Comparison of ENCODE assay signal across 17 mouse cellular contexts in the genomic region with DNA sequence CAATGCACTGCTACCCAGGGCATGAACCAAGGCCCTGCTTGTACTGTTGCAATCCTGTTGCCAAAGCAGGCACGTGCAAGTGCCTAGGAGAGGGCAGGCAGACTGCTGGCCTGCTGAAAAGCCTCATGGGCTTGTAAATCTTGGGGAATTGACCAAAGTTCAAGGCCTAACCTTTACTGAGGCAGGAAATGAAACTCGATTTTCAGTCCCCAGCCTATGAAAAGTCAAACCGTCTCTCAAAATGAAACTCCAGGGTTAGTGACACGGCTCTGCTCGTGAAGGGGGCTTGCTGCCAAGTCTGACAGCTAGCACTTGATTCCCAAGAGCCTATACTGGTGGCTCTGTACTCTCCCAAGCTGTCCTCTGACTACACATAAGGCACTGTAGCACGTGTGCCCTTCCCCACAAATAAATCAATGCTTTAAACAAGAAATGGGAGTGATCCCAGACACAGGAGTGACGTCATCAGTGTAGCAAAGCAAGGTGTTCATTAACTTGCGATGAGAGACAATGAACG. TPM values are rescaled to one million over a fixed set of nuclear protein-coding genes. Genes with fewer than 3 reads are reported as not detected.
DNase-seq lines count a peak whose midpoint lies in the region; ATAC-seq and TF ChIP-seq lines count a peak whose summit lies in the region.
"Had no signal": no experiment of that assay in that cellular context is flagged by ENCODE, and none has a peak within 500 bp of the region (broad histone marks: within the 10 kb centered on the region; RNA-seq: fewer than 3 reads in every experiment).

No protein-coding gene starts in this region.

- H3K79me2 ChIP-seq in liver, adult 2 months (ENCODE audit: control insufficient read depth, insufficient read depth, low read length): no peaks in the 10 kb centered on the region
- no peaks in the 10 kb centered on the region for H3K79me2 ChIP-seq in CH12.LX (replicated peaks; ENCODE audit: control insufficient read depth, extremely low read depth, insufficient read depth, poor library complexity, severe bottlenecking)

- no peaks in the 10 kb centered on the region for H3K27me3 ChIP-seq in heart, embryonic 10.5 days (ENCODE audit: insufficient read depth, poor library complexity, severe bottlenecking)
- H3K27me3 ChIP-seq in liver, adult 2 months (ENCODE audit: control insufficient read depth, insufficient read depth, low read length): no peaks in the 10 kb centered on the region
- no peaks in the 10 kb centered on the region for H3K27me3 ChIP-seq in liver, embryonic 12.5 days (replicated peaks)
- H3K27me3 ChIP-seq in CH12.LX (replicated peaks): no peaks in the 10 kb centered on the region
- H3K27me3 ChIP-seq in intestine, embryonic 16.5 days (replicated peaks; ENCODE audit: control insufficient read depth, insufficient read depth, low read length): no peaks in the 10 kb centered on the region
- H3K27me3 ChIP-seq: hindbrain, embryonic 12.5 days had no signal

- no peak for TF ChIP-seq RAD21 in CH12.LX (IDR thresholded peaks at IDR 0.05; ENCODE audit: low read depth, low read length)

- no peaks in the 10 kb centered on the region for H3K4me1 ChIP-seq in heart, embryonic 10.5 days
- H3K4me1 ChIP-seq in liver, adult 2 months (ENCODE audit: control insufficient read depth, insufficient read depth, low read length): no peaks in the 10 kb centered on the region; the same call in 1 of the 2 replicates
- H3K4me1 ChIP-seq in liver, embryonic 12.5 days: no peaks in the 10 kb centered on the region
- peaks cover 8 to 25% of the 10 kb centered on the region in 2 experiments; a peak in 3 of 4 replicates for H3K4me1 ChIP-seq in CH12.LX (ENCODE audit: control insufficient read depth in 1 of 2, insufficient read depth in 2 of 2)
- H3K4me1 ChIP-seq in intestine, embryonic 16.5 days (ENCODE audit: control insufficient read depth, insufficient read depth, low read length): peaks cover 3% of the 10 kb centered on the region; the same call in 1 of the 2 replicates
- H3K4me1 ChIP-seq: hindbrain, embryonic 12.5 days had no signal

- dilution Hi-C loops in CH12.LX (cut with MboI; ENCODE audit: extremely low pct_ligation_motif_present, extremely low pct_unique_long_range_greater_than_20kb, low sequenced_read_pairs): no loop called here

- H3K27ac ChIP-seq in heart, embryonic 10.5 days: no peak overlapping the region
- H3K27ac ChIP-seq in liver, adult 2 months (replicated peaks; ENCODE audit: insufficient read depth, low read depth, low read length): peak overlapping the region; percentile 53
- no peak overlapping the region for H3K27ac ChIP-seq in liver, embryonic 12.5 days
- peak overlapping the region; percentile 23; the same call in 1 of the 2 replicates for H3K27ac ChIP-seq in CH12.LX (ENCODE audit: insufficient read depth, low read depth)
- H3K27ac ChIP-seq in intestine, embryonic 16.5 days (ENCODE audit: low read length): no peak overlapping the region; the same call in 1 of the 2 replicates
- H3K27ac ChIP-seq: hindbrain, embryonic 12.5 days; liver, embryonic 14.5 days had no signal

- 73% methylated on average over 9 of the region's 9 CpGs for WGBS in heart, embryonic 10.5 days
- 14% methylated on average over 9 of the region's 9 CpGs for WGBS in liver, adult 2 months
- WGBS in liver, embryonic 12.5 days (ENCODE audit: insufficient replicate concordance): 58% methylated on average over 9 of the region's 9 CpGs
- 58% methylated on average over 9 of the region's 9 CpGs for whole genome bisulfite sequencing in intestine, embryonic 16.5 days

- no peak overlapping the region for H3K4me3 ChIP-seq in heart, embryonic 10.5 days
- H3K4me3 ChIP-seq in liver, adult 2 months (ENCODE audit: insufficient read depth, low read depth, low read length): no peak overlapping the region
- no peak overlapping the region for H3K4me3 ChIP-seq in liver, embryonic 12.5 days
- H3K4me3 ChIP-seq in CH12.LX (replicated peaks in 1 of 3; ENCODE audit: low read depth in 2 of 3, low read length in 2 of 3, poor library complexity in 1 of 3): no peak overlapping the region
- no peak overlapping the region for H3K4me3 ChIP-seq in intestine, embryonic 16.5 days (ENCODE audit: low read length)
- H3K4me3 ChIP-seq: erythroblast, embryonic 14.5 days; hindbrain, embryonic 12.5 days had no signal

- no peak overlapping the region for H3K4me2 ChIP-seq in liver, embryonic 12.5 days
- peak overlapping the region; percentile 7; the same call in 1 of the 2 replicates for H3K4me2 ChIP-seq in CH12.LX (ENCODE audit: insufficient read depth, low read depth, poor library complexity, severe bottlenecking)
- H3K4me2 ChIP-seq in intestine, embryonic 16.5 days (ENCODE audit: low read depth, low read length): 0 out of 2 replicates have a peak overlapping the region, but pooled peaks have one; percentile 16
- H3K4me2 ChIP-seq: hindbrain, embryonic 12.5 days; midbrain, embryonic 11.5 days had no signal

- H3K9me3 ChIP-seq in heart, embryonic 10.5 days: no peaks in the 10 kb centered on the region
- H3K9me3 ChIP-seq in liver, embryonic 12.5 days (replicated peaks): no peaks in the 10 kb centered on the region
- no peaks in the 10 kb centered on the region for H3K9me3 ChIP-seq in CH12.LX (replicated peaks; ENCODE audit: low read length)
- no peaks in the 10 kb centered on the region for H3K9me3 ChIP-seq in intestine, embryonic 16.5 days (ENCODE audit: control insufficient read depth, low read length)
- H3K9me3 ChIP-seq: hindbrain, embryonic 12.5 days had no signal

- no peaks in the 10 kb centered on the region for H3K36me3 ChIP-seq in heart, embryonic 10.5 days
- H3K36me3 ChIP-seq in liver, adult 2 months (ENCODE audit: control insufficient read depth, insufficient read depth, low read length): no peaks in the 10 kb centered on the region
- no peaks in the 10 kb centered on the region for H3K36me3 ChIP-seq in liver, embryonic 12.5 days
- no peaks in the 10 kb centered on the region for H3K36me3 ChIP-seq in CH12.LX (replicated peaks in 1 of 2; ENCODE audit: control insufficient read depth in 1 of 2, insufficient read depth in 1 of 2, low read length in 1 of 2)
- no peaks in the 10 kb centered on the region for H3K36me3 ChIP-seq in intestine, embryonic 16.5 days (ENCODE audit: control insufficient read depth, insufficient read depth, low read length)
- H3K36me3 ChIP-seq: hindbrain, embryonic 12.5 days had no signal

- peak; percentile 5 to 13 for DNase-seq in heart, adult 18-20 months
- no peak for DNase-seq in heart, embryonic 10.5 days (ENCODE audit: low spot score)
- DNase-seq in liver, adult 2 months (ENCODE audit: extremely low read depth, low read depth, low spot score): peak; percentile 89
- DNase-seq in CH12.LX (ENCODE audit: extremely low read depth): peak; percentile 58
- DNase-seq in cerebellum, adult 9-10 months: no peak
- DNase-seq in cerebellum, adult 11 months: no peak
- DNase-seq: cerebellum, adult 11-12 months; gastrocnemius, postnatal 36 days; right cerebral cortex, postnatal 25 days; thymus, adult 2 months had no signal

- in situ Hi-C loops in CH12.LX (cut with MboI; ENCODE audit: low pct_ligation_motif_present, low pct_unique_long_range_greater_than_20kb, low sequenced_read_pairs): no loop called here

- TF ChIP-seq EP300 in CH12.LX (IDR thresholded peaks at IDR 0.05; ENCODE audit: low read length): no peak; the same call in 1 of the 2 replicates

- H3K9ac ChIP-seq in liver, adult 2 months (ENCODE audit: low read depth, low read length): no peak overlapping the region; the same call in 1 of the 2 replicates
- H3K9ac ChIP-seq in liver, embryonic 12.5 days: no peak overlapping the region
- H3K9ac ChIP-seq in CH12.LX (ENCODE audit: insufficient read depth, low read depth): no peak overlapping the region; the same call in 1 of the 2 replicates
- H3K9ac ChIP-seq in intestine, embryonic 16.5 days (ENCODE audit: low read depth, low read length): no peak overlapping the region
- H3K9ac ChIP-seq: hindbrain, embryonic 12.5 days; liver, embryonic 14.5 days had no signal

- no peak for TF ChIP-seq CTCF in liver, adult 2 months (IDR thresholded peaks at IDR 0.05; ENCODE audit: low read depth, low read length)
- no peak for TF ChIP-seq CTCF in CH12.LX (conservative IDR thresholded peaks at IDR 0.05 in 1 of 2, IDR thresholded peaks at IDR 0.05 in 1 of 2; ENCODE audit: low read depth in 2 of 2, low read length in 2 of 2)

- TF ChIP-seq POLR2A in liver, adult 2 months (IDR thresholded peaks at IDR 0.05; ENCODE audit: extremely low read depth, insufficient read depth, low read length): no peak
- 0 out of 2 replicates have a peak, but pooled peaks have one; percentile 16 for TF ChIP-seq POLR2A in CH12.LX (IDR thresholded peaks at IDR 0.05; ENCODE audit: low read depth, low read length)

- ATAC-seq in liver, embryonic 12.5 days: no peak
- peak; percentile 86 for ATAC-seq in intestine, embryonic 16.5 days

TF ChIP-seq in CH12.LX, 34 proteins besides CTCF, POLR2A, EP300 and RAD21 (continues in another document):
- TF ChIP-seq JUND (conservative IDR thresholded peaks at IDR 0.05; ENCODE audit: low read depth, low read length): peak; percentile 82
- TF ChIP-seq USF1 (IDR thresholded peaks at IDR 0.05; ENCODE audit: low read depth, low read length): no peak
- TF ChIP-seq POLR2AphosphoS2 (IDR thresholded peaks at IDR 0.05; ENCODE audit: low read depth, low read length): no peak
- TF ChIP-seq MYC (IDR thresholded peaks at IDR 0.05; ENCODE audit: low read depth, low read length): 0 out of 2 replicates have a peak, but pooled peaks have one; percentile 21
- TF ChIP-seq IRF4 (IDR thresholded peaks at IDR 0.05; ENCODE audit: low read depth, low read length): peak; percentile 85

RNA-seq across cellular contexts. Expression of a gene that starts 41.4 kb away (rescaled TPM):
- under 1 TPM; 0.44 to 0.57 TPM for total RNA-seq in heart, adult 18-20 months (2021)
- polyA plus RNA-seq in heart, embryonic 10.5 days (2016; fragmentation: Nextera tagmentation; extraction: Ambion mirVana): 0.52 and 0.87 TPM in 2 replicates
- 0.55 and 7.9 TPM in 2 replicates for total RNA-seq in liver, adult 2 months (2014; rRNA removed)
- polyA plus RNA-seq in liver, adult 2 months (2012; rRNA removed): 0.06 and 0.35 TPM in 2 replicates
- 1.6 and 1.8 TPM in 2 replicates for polyA plus RNA-seq in liver, embryonic 12.5 days (2016; fragmentation: Nextera tagmentation; extraction: Ambion mirVana)
- total RNA-seq in CH12.LX (2012; rRNA removed): 0.13 TPM in 1 of 2 replicates, not detected in the other
- not detected in 2 replicates for total RNA-seq in CH12.LX (2014; rRNA removed)
- not detected in 2 replicates for polyA plus RNA-seq in CH12.LX (2012; ENCODE audit: insufficient read length, low read depth)
- 3.6 and 4.8 TPM in 2 replicates for polyA plus RNA-seq in intestine, embryonic 16.5 days (2015; fragmentation: Nextera tagmentation; extraction: Ambion mirVana)
- total RNA-seq: layer of hippocampus, adult 18-20 months had no signal

RNA-seq across cellular contexts. Expression of a gene that starts 57.6 kb away (rescaled TPM):
- total RNA-seq in heart, adult 18-20 months (2021): not detected
- not detected in 2 replicates for polyA plus RNA-seq in heart, embryonic 10.5 days (2016; fragmentation: Nextera tagmentation; extraction: Ambion mirVana)
- total RNA-seq in liver, adult 2 months (2014; rRNA removed): not detected in 2 replicates
- polyA plus RNA-seq in liver, adult 2 months (2012; rRNA removed): not detected in 2 replicates
- polyA plus RNA-seq in liver, embryonic 12.5 days (2016; fragmentation: Nextera tagmentation; extraction: Ambion mirVana): not detected in 2 replicates
- total RNA-seq in CH12.LX (2012; rRNA removed) (not detected in 2 replicates), CH12.LX (2014; rRNA removed) (not detected in 2 replicates)
- not detected in 2 replicates for polyA plus RNA-seq in CH12.LX (2012; ENCODE audit: insufficient read length, low read depth)
- polyA plus RNA-seq in intestine, embryonic 16.5 days (2015; fragmentation: Nextera tagmentation; extraction: Ambion mirVana): not detected in 2 replicates
- total RNA-seq: gastrocnemius, postnatal 36 days had no signal
- polyA plus RNA-seq: erythroblast, embryonic 14.5 days; hindbrain, embryonic 12.5 days; liver, embryonic 14.5 days; midbrain, embryonic 11.5 days had no signal

Comparison
In these comparisons a context has a peak if more than half of its experiments do, and no peak if none do; other contexts are left out.
1. DNase-seq: peak in heart, adult 18-20 months (2 of 2), liver, adult 2 months (single experiment) and CH12.LX (single experiment); none in heart, embryonic 10.5 days (single experiment), cerebellum, adult 9-10 months (single experiment) and cerebellum, adult 11 months (single experiment).
2. H3K27ac ChIP-seq: peak in liver, adult 2 months (single experiment) and CH12.LX (single experiment); none in heart, embryonic 10.5 days (single experiment), liver, embryonic 12.5 days (single experiment) and intestine, embryonic 16.5 days (single experiment).